Mouse (Mus musculus) neural tube, embryonic 13.5 days (tissue): ENCODE results near the gene Aldh3b1. TPM values are rescaled to one million over a fixed set of nuclear protein-coding genes. Genes with fewer than 3 reads are reported as not detected.

Experiments used
- ATAC-seq: fragments of 200-750 bp; cut with Nextera tagmentation; 2 replicates; pipeline ENCODE4 v1.8.0; 2017; ENCODE audit warnings: low read depth, mild to moderate bottlenecking, moderate TSS enrichment, moderate library complexity
- H3K27ac ChIP-seq: fragments of 300-500 bp; sonication (generic); replicated peaks from 2 replicates; pipeline ENCODE4 v1.5.1; 2015; ENCODE audit warnings: moderate library complexity, mild to moderate bottlenecking, inconsistent platforms
- H3K27me3 ChIP-seq: fragments of 300-500 bp; sonication (generic); 2 replicates; pipeline ENCODE4 v1.6.1; 2015; ENCODE audit warnings: mild to moderate bottlenecking, inconsistent platforms
- H3K36me3 ChIP-seq: fragments of 300-500 bp; sonication (generic); 2 replicates; pipeline ENCODE4 v1.6.1; 2015; ENCODE audit warnings: mild to moderate bottlenecking, inconsistent platforms
- H3K4me1 ChIP-seq: fragments of 300-500 bp; sonication (generic); replicated peaks from 2 replicates; pipeline ENCODE4 v1.6.1; 2015; ENCODE audit warnings: inconsistent platforms
- H3K4me2 ChIP-seq: fragments of 300-500 bp; sonication (generic); 2 replicates; pipeline ENCODE4 v1.6.1; 2015; ENCODE audit warnings: inconsistent platforms, mild to moderate bottlenecking, moderate library complexity
- H3K4me3 ChIP-seq: fragments of 300-500 bp; sonication (generic); 2 replicates; pipeline ENCODE4 v1.5.1; 2015; ENCODE audit warnings: mild to moderate bottlenecking, inconsistent platforms
- H3K9ac ChIP-seq: fragments of 300-500 bp; sonication (generic); 2 replicates; pipeline ENCODE4 v1.6.1; 2015; ENCODE audit warnings: moderate library complexity, mild to moderate bottlenecking, inconsistent platforms
- H3K9me3 ChIP-seq: fragments of 300-500 bp; sonication (generic); 2 replicates; pipeline ENCODE4 v1.6.1; 2016; ENCODE audit warnings: inconsistent platforms
- WGBS: fragments of 180-500 bp; shearing (Covaris S2); methylation state at CpG from one replicate; pipeline ENCODE4 v1.1.7; 2015; 5-methylcytosine and 5-hydroxymethylcytosine counted together
- polyA plus RNA-seq: library from polyadenylated mRNA; unstranded; fragments of >200 nt; fragmentation: Nextera tagmentation; extraction: Ambion mirVana; gene quantifications from 2 replicates; pipeline ENCODE4 v1.2.1, GENCODE M21; 2015

The Aldh3b1 gene
- polyA plus RNA-seq, 1 experiment from 2014 or later = 2.2 TPM

- 64% methylated on average over 13 of the region's 13 CpGs for WGBS
- ATAC-seq = no peak
These were observed 6.0 kb downstream of the Aldh3b1 start for GRCm38 (mm10) chr19:3923586-3923985.

GRCm38 (mm10) chr19:3922661-3923371 is 6.8 kb downstream of the Aldh3b1 start:
- 63% methylated on average over 10 of the region's 10 CpGs for WGBS
- Histone ChIP-seq H3K9me3 (no peaks in the 10 kb centered on the region), H3K4me1 (no peaks in the 10 kb centered on the region), H3K9ac (no peak overlapping the region), H3K4me3 (no peak overlapping the region), H3K27ac (no peak overlapping the region), H3K4me2 (no peak overlapping the region), H3K27me3 (no peaks in the 10 kb centered on the region), H3K36me3 (no peaks in the 10 kb centered on the region)
- ATAC-seq = no peak

More at GRCm38 (mm10) chr19:3923586-3923985, 6.0 kb downstream of the Aldh3b1 start:
- Histone ChIP-seq H3K27me3 (no peaks in the 10 kb centered on the region), H3K4me2 (no peak overlapping the region), H3K9ac (no peak overlapping the region), H3K4me3 (no peak overlapping the region), H3K4me1 (no peaks in the 10 kb centered on the region), H3K36me3 (no peaks in the 10 kb centered on the region), H3K9me3 (no peaks in the 10 kb centered on the region), H3K27ac (no peak overlapping the region)

GRCm38 (mm10) chr19:3919928-3920327 is 9.7 kb downstream of the Aldh3b1 start:
- no peak overlapping the region for H3K27ac ChIP-seq
- no peaks in the 10 kb centered on the region for H3K36me3 ChIP-seq
- no peaks in the 10 kb centered on the region for H3K4me1 ChIP-seq
- no peaks in the 10 kb centered on the region for H3K27me3 ChIP-seq
- H3K4me3 ChIP-seq = no peak overlapping the region
- no peaks in the 10 kb centered on the region for H3K9me3 ChIP-seq
- ATAC-seq = no peak
- no peak overlapping the region for H3K4me2 ChIP-seq
- no peak overlapping the region for H3K9ac ChIP-seq

- no peaks in the 10 kb centered on the region for H3K27me3 ChIP-seq
- peaks cover 15% of the 10 kb centered on the region for H3K4me1 ChIP-seq
- H3K9me3 ChIP-seq = no peaks in the 10 kb centered on the region
- H3K4me2 ChIP-seq = no peak overlapping the region
- H3K9ac ChIP-seq = 0 out of 2 replicates have a peak overlapping the region, but pooled peaks have one; percentile 8
- no peak overlapping the region for H3K4me3 ChIP-seq
- ATAC-seq = no peak
- 81% methylated on average over 11 of the region's 11 CpGs for WGBS
- H3K36me3 ChIP-seq = no peaks in the 10 kb centered on the region
- H3K27ac ChIP-seq = no peak overlapping the region
These were observed 12.9 kb downstream of the Aldh3b1 start for GRCm38 (mm10) chr19:3916727-3917126.

GRCm38 (mm10) chr19:3914535-3914934 is 15.1 kb downstream of the Aldh3b1 start:
- ATAC-seq = no peak
- WGBS = 88% methylated on average over 5 of the region's 5 CpGs
- Histone ChIP-seq H3K27ac (no peak overlapping the region), H3K4me3 (no peak overlapping the region), H3K9me3 (no peaks in the 10 kb centered on the region), H3K9ac (no peak overlapping the region), H3K36me3 (peaks cover 18% of the 10 kb centered on the region), H3K4me1 (peaks cover 24% of the 10 kb centered on the region), H3K4me2 (no peak overlapping the region), H3K27me3 (no peaks in the 10 kb centered on the region)

DNA sequence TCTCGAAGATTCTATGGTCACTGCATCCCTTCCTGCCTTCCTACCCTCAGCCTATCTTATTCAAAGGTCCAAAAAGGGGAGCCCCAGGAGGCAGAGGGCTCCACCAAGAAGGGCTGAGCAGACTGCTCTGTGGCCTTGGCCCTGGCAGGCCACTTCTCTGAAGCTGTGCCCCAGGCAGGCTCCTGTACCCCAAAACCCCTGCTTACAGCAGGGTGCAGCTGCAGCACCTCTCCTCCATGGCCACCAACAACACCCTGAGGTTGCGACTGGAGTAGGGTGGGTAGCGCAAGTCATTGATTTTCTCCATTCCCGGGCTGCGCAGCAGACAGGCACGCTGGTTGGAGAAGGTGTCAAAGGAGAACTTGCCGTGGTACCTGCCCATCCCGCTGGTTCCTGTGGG is 15.9 kb downstream of the Aldh3b1 start:
- H3K9ac ChIP-seq = peak overlapping the region; percentile 69
- ATAC-seq = no peak

GRCm38 (mm10) chr19:3912337-3913204 is 17.0 kb downstream of the Aldh3b1 start, which contains the start of gene Ndufs8:
Ndufs8 (minus strand) TSS chr19:3912774.
- peak; percentile 97 for ATAC-seq
- under 1% methylated on average over 43 of the region's 43 CpGs for WGBS
- Histone ChIP-seq H3K4me1 (peaks cover 28% of the 10 kb centered on the region), H3K9me3 (no peaks in the 10 kb centered on the region), H3K27ac (peak within 1 kb of the TSS; percentile 84), H3K9ac (peak within 1 kb of the TSS; percentile 75), H3K4me2 (peak within 1 kb of the TSS; percentile 79), H3K4me3 (peak within 1 kb of the TSS; percentile 58), H3K27me3 (no peaks in the 10 kb centered on the region), H3K36me3 (peaks cover 32% of the 10 kb centered on the region)

More for the DNA sequence above, 15.9 kb downstream of the Aldh3b1 start:
- Histone ChIP-seq H3K27ac (no peak overlapping the region), H3K27me3 (no peaks in the 10 kb centered on the region), H3K4me1 (peaks cover 24% of the 10 kb centered on the region), H3K9me3 (no peaks in the 10 kb centered on the region), H3K4me2 (peak overlapping the region; percentile 79), H3K4me3 (peak overlapping the region; percentile 58), H3K36me3 (peaks cover 26% of the 10 kb centered on the region)
- WGBS = 87% methylated on average over 8 of the region's 8 CpGs

DNA sequence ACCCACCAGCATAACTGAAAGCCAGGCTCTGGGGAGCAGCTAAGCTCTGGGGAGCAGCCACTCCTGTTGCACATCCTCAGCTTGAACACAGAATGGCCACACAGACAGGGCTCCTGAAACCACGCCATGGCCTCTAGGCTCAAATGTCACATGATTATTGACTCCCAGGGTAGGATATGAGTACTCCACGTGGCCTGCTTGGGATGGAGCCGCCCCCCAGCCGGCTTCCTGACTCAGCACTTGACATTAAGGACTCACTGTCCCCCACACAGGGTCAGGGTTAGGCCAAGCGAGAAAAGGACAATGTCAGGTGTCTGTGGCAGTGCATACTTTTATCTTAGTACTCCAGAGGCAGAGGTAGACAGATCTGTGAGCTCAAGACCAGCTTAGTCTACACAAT is 19.4 kb downstream of the Aldh3b1 start:
- no peaks in the 10 kb centered on the region for H3K27me3 ChIP-seq
- 0 out of 2 replicates have a peak overlapping the region, but pooled peaks have one; percentile 22 for H3K9ac ChIP-seq
- H3K27ac ChIP-seq = no peak overlapping the region
- H3K4me2 ChIP-seq = no peak overlapping the region
- H3K36me3 ChIP-seq = peaks cover 32% of the 10 kb centered on the region
- H3K4me3 ChIP-seq = no peak overlapping the region
- H3K4me1 ChIP-seq = peaks cover 51% of the 10 kb centered on the region
- no peak for ATAC-seq
- 89% methylated on average over 5 of the region's 5 CpGs for WGBS
- no peaks in the 10 kb centered on the region for H3K9me3 ChIP-seq

- Histone ChIP-seq H3K9ac (no peak overlapping the region), H3K9me3 (no peaks in the 10 kb centered on the region), H3K4me2 (peak overlapping the region; percentile 64), H3K27me3 (no peaks in the 10 kb centered on the region), H3K36me3 (peaks cover 32% of the 10 kb centered on the region), H3K4me1 (peaks cover 45% of the 10 kb centered on the region), H3K27ac (no peak overlapping the region), H3K4me3 (0 out of 2 replicates have a peak overlapping the region, but pooled peaks have one; percentile 44)
- 82% methylated on average over 8 of the region's 8 CpGs for WGBS
- no peak for ATAC-seq
These were observed 21.5 kb downstream of the Aldh3b1 start for GRCm38 (mm10) chr19:3907876-3908660.

GRCm38 (mm10) chr19:3906795-3907786 is 22.5 kb downstream of the Aldh3b1 start, which contains the start of gene Tcirg1:
Tcirg1 (minus strand) TSS chr19:3907133.
- peaks cover 44% of the 10 kb centered on the region for H3K4me1 ChIP-seq
- H3K9ac ChIP-seq = peak within 1 kb of the TSS; percentile 63
- no peak within 1 kb of the TSS for H3K27ac ChIP-seq
- no peaks in the 10 kb centered on the region for H3K27me3 ChIP-seq
- no peaks in the 10 kb centered on the region for H3K9me3 ChIP-seq
- H3K4me2 ChIP-seq = peak within 1 kb of the TSS; percentile 64
- peak within 1 kb of the TSS; percentile 44 for H3K4me3 ChIP-seq
- H3K36me3 ChIP-seq = peaks cover 34% of the 10 kb centered on the region
- ATAC-seq = peak; percentile 63
- WGBS = 7% methylated on average over 36 of the region's 36 CpGs

DNA sequence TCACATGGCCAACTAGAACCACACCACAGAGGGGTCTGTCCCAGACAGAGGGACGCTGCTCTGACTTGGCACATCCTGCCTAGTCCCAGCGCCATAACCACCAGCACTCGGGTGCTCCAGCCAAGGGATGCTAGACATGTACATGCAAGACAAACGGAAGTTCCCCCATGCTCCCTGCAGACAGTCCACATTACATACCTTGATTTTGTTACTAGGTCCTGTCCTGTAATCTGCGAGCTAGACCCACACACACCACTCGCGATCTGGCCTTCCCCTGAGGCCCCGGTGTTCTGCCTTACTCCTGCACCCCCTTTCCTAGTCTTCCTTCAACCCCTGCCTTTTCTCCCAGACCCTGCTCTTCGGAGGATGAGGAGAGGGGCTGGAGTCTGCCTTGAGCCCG is 23.3 kb downstream of the Aldh3b1 start:
- no peak overlapping the region for H3K27ac ChIP-seq
- peaks cover 40% of the 10 kb centered on the region for H3K36me3 ChIP-seq
- peak overlapping the region; percentile 44 for H3K4me3 ChIP-seq
- H3K9ac ChIP-seq = peak overlapping the region; percentile 63
- H3K9me3 ChIP-seq = no peaks in the 10 kb centered on the region
- ATAC-seq = 0 out of 2 replicates have a peak, but pooled peaks have one; percentile 2
- 42% methylated on average over 10 of the region's 10 CpGs for WGBS
- H3K4me2 ChIP-seq = peak overlapping the region; percentile 64
- H3K4me1 ChIP-seq = peaks cover 36% of the 10 kb centered on the region
- H3K27me3 ChIP-seq = no peaks in the 10 kb centered on the region
